Mouse (Mus musculus) C2C12 (cell line): Measurements from ENCODE around the gene Pik3r5. TPM values are rescaled to one million over a fixed set of nuclear protein-coding genes. Genes with fewer than 3 reads are reported as not detected.

Experiments used
- H3K27me3 ChIP-seq: one replicate; pipeline ENCODE4 v1.6.1; 2011; ENCODE audit not compliant: control insufficient read depth, insufficient read depth, insufficient read length
- H3K36me3 ChIP-seq: one replicate; pipeline ENCODE4 v1.6.1; 2011; ENCODE audit not compliant: control insufficient read depth, insufficient read depth
- H3K4me3 ChIP-seq: one replicate; pipeline ENCODE4 v1.5.1; 2011; ENCODE audit warnings: mild to moderate bottlenecking, control low read depth; ENCODE audit not compliant: poor library complexity, insufficient read depth, severe bottlenecking
- H3K79me2 ChIP-seq: one replicate; pipeline ENCODE4 v1.6.1; 2011; ENCODE audit not compliant: control insufficient read depth, insufficient read depth
- H3K79me3 ChIP-seq: one replicate; pipeline ENCODE4 v1.6.1; 2011; ENCODE audit warnings: low read depth, control low read depth
- H3ac ChIP-seq: one replicate; pipeline ENCODE3; 2011; ENCODE audit warnings: low read depth; ENCODE audit not compliant: control insufficient read depth, insufficient read length
- CEBPB ChIP-seq: IDR thresholded peaks from one replicate; pipeline ENCODE4 v1.6.1; 2011; ENCODE audit warnings: low read depth, mild to moderate bottlenecking, control low read depth, moderate library complexity
- CTCF ChIP-seq: IDR thresholded peaks from one replicate; pipeline ENCODE4 v1.5.1; 2011; ENCODE audit not compliant: control insufficient read depth, insufficient read depth, insufficient read length
- FOSL1 ChIP-seq: IDR thresholded peaks from one replicate; pipeline ENCODE4 v1.8.0; 2011; ENCODE audit warnings: mild to moderate bottlenecking, low read length; ENCODE audit not compliant: poor library complexity, insufficient read depth, severe bottlenecking
- MAX ChIP-seq: IDR thresholded peaks from one replicate; pipeline ENCODE4 v1.6.1; 2011; ENCODE audit warnings: mild to moderate bottlenecking, control low read depth
- MYOD1 ChIP-seq: IDR thresholded peaks from one replicate; pipeline ENCODE4 v1.6.1; 2011; ENCODE audit warnings: low read depth; ENCODE audit not compliant: control insufficient read depth, insufficient read length
- MYOG ChIP-seq: IDR thresholded peaks from one replicate; pipeline ENCODE4 v1.6.1; 2011; ENCODE audit not compliant: control insufficient read depth, insufficient read length; ENCODE audit errors: extremely low read depth
- USF1 ChIP-seq: IDR thresholded peaks from one replicate; pipeline ENCODE4 v1.6.1; 2011; ENCODE audit warnings: low read depth, mild to moderate bottlenecking, control low read depth, moderate library complexity
- polyA plus RNA-seq: library from polyadenylated mRNA; unstranded; fragments of >200 nt; fragmentation: generic; extraction: Trizol; gene quantifications from one replicate; pipeline ENCODE4 v1.2.1, GENCODE M21; 2012; ENCODE audit warnings: missing spikeins

Pik3r5 gene
- polyA plus RNA-seq, 1 experiment: 0.89 TPM

- Histone ChIP-seq H3ac (peak overlapping the region; percentile 79), H3K79me2 (no peaks in the 10 kb centered on the region), H3K4me3 (peak overlapping the region; percentile 14), H3K79me3 (no peaks in the 10 kb centered on the region), H3K36me3 (no peaks in the 10 kb centered on the region), H3K27me3 (peaks cover 7% of the 10 kb centered on the region)
- no peak for TF ChIP-seq MYOD1
- no peak for TF ChIP-seq MAX
- TF ChIP-seq FOSL1: no peak
- no peak for TF ChIP-seq MYOG
- no peak for TF ChIP-seq CEBPB
- no peak for TF ChIP-seq CTCF
- no peak for TF ChIP-seq USF1
These were observed 32.3 kb upstream of the Pik3r5 start for GRCm38 (mm10) chr11:68399548-68400020.

- peak overlapping the region; percentile 14 for H3K4me3 ChIP-seq
- TF ChIP-seq MYOD1: no peak
- TF ChIP-seq CTCF: no peak
- no peak for TF ChIP-seq MYOG
- no peak for TF ChIP-seq MAX
- TF ChIP-seq USF1: no peak
- no peak for TF ChIP-seq CEBPB
- TF ChIP-seq FOSL1: no peak
- H3K27me3 ChIP-seq: peaks cover 7% of the 10 kb centered on the region
These were observed 31.8 kb upstream of the Pik3r5 start for GRCm38 (mm10) chr11:68400021-68400671.

DNA sequence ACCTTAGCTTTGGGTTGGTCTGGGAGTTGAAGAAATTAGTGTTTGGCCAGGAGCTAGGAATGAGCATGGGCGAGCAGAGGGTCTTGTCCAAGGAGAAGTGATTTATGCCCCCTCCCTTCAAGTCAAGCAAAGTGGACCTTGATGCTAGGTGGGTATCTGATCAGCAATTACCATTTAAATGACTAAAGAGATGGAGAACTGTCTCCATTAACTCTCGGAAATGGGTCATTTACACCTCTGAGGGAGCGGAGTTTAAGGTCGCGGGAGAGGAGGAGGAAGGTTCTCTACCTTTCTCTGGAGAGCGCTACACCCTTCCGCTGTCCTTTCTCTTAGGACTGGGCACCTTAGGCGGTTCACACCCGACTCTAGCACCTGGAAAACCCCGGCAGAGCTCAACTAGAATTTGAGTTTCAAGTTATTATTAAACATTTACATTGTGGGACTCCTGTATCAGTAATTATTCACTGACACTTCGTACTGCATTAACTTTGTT lies 31.1 kb upstream of the Pik3r5 start, which contains the start of gene Ntn1:
Ntn1 (minus strand) TSS at position 97 of the 493 bp plus-strand sequence.
- Histone ChIP-seq H3K79me2 (no peaks in the 10 kb centered on the region), H3K4me3 (peak within 1 kb of the TSS; percentile 14), H3ac (peak within 1 kb of the TSS; percentile 79), H3K36me3 (no peaks in the 10 kb centered on the region), H3K79me3 (no peaks in the 10 kb centered on the region), H3K27me3 (peaks cover 7% of the 10 kb centered on the region)
- TF ChIP-seq MYOG: no peak
- TF ChIP-seq FOSL1: no peak
- no peak for TF ChIP-seq CEBPB
- TF ChIP-seq MYOD1: no peak
- no peak for TF ChIP-seq USF1
- no peak for TF ChIP-seq CTCF
- TF ChIP-seq MAX: no peak

More at GRCm38 (mm10) chr11:68400021-68400671, 31.8 kb upstream of the Pik3r5 start:
- peak overlapping the region; percentile 79 for H3ac ChIP-seq
- H3K79me2 ChIP-seq: no peaks in the 10 kb centered on the region
- no peaks in the 10 kb centered on the region for H3K36me3 ChIP-seq
- no peaks in the 10 kb centered on the region for H3K79me3 ChIP-seq

DNA sequence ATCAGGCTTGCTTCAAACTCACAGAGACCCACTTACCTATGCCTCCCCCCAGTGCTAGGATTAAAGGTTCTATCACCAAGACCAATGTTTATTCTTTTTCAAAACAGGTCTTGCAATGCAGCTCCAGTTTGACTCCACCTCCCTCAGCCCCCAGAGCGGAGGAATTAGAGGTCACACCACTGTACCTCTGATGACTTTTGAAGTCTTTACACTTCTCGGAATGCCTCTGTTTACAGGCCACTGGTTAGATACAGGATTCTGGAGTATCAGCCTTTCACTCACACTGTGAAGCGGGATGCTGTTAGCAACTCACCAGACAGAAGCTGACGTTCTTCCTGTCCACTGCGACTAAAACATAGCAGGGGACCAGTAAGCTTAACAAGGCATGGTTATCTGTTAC lies 30.5 kb upstream of the Pik3r5 start:
- H3K79me2 ChIP-seq: no peaks in the 10 kb centered on the region
- H3K79me3 ChIP-seq: no peaks in the 10 kb centered on the region
- no peak overlapping the region for H3K4me3 ChIP-seq
- TF ChIP-seq MAX (no peak), CTCF (no peak), USF1 (no peak), FOSL1 (no peak), CEBPB (no peak), MYOG (no peak), MYOD1 (no peak)
- H3ac ChIP-seq: no peak overlapping the region
- peaks cover 7% of the 10 kb centered on the region for H3K27me3 ChIP-seq
- H3K36me3 ChIP-seq: no peaks in the 10 kb centered on the region

DNA sequence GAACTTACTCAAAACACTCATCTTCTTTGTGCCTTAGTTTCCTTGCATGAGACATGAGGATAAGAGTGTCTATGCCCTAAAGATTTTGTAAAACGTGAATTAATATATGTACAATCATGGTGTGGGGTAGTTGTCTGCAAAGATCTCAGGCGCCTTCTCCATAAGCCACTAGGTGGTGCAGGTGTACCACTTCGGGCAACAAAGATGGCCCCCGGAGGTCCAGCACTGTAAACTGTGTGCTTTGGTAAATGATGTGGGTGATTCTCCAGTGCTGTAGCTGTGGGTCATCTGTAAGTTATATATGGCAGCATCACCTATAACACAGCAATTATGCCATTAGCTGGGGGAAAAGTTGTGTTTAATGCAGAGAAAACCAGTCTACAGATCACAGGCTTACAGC lies 27.7 kb upstream of the Pik3r5 start:
- H3K27me3 ChIP-seq: peaks cover 7% of the 10 kb centered on the region
- H3K4me3 ChIP-seq: no peak overlapping the region
- H3ac ChIP-seq: no peak overlapping the region
- TF ChIP-seq MYOG: no peak
- TF ChIP-seq MAX: no peak
- no peak for TF ChIP-seq CEBPB
- no peak for TF ChIP-seq MYOD1
- TF ChIP-seq CTCF: no peak
- no peak for TF ChIP-seq FOSL1
- TF ChIP-seq USF1: no peak
- no peaks in the 10 kb centered on the region for H3K79me2 ChIP-seq
- no peaks in the 10 kb centered on the region for H3K36me3 ChIP-seq
- no peaks in the 10 kb centered on the region for H3K79me3 ChIP-seq
